Mouse (Mus musculus) forebrain, embryonic 16.5 days (tissue): ENCODE measurements around the gene Arhgap40. TPM values are rescaled to one million over a fixed set of nuclear protein-coding genes. Genes with fewer than 3 reads are reported as not detected.

Experiments
- ATAC-seq: fragments of 200-750 bp; cut with Nextera tagmentation; 2 replicates; pipeline ENCODE4 v1.8.0; 2017; ENCODE audit warnings: mild to moderate bottlenecking, moderate library complexity
- H3K27ac ChIP-seq: fragments of 300-500 bp; sonication (generic); 2 replicates; pipeline ENCODE4 v1.5.1; 2014; ENCODE audit warnings: low read length, control low read depth
- H3K27me3 ChIP-seq: fragments of 300-500 bp; sonication (generic); replicated peaks from 2 replicates; pipeline ENCODE4 v1.6.1; 2014; ENCODE audit warnings: low read length; ENCODE audit not compliant: control insufficient read depth, insufficient read depth
- H3K36me3 ChIP-seq: fragments of 300-500 bp; sonication (generic); 2 replicates; pipeline ENCODE4 v1.6.1; 2014; ENCODE audit not compliant: control insufficient read depth, insufficient read depth
- H3K4me1 ChIP-seq: fragments of 300-500 bp; sonication (generic); replicated peaks from 2 replicates; pipeline ENCODE4 v1.6.1; 2014; ENCODE audit warnings: low read length; ENCODE audit not compliant: control insufficient read depth, insufficient read depth
- H3K4me2 ChIP-seq: fragments of 300-500 bp; sonication (generic); 2 replicates; pipeline ENCODE4 v1.6.1; 2014; ENCODE audit warnings: mild to moderate bottlenecking, low read length, control low read depth
- H3K4me3 ChIP-seq: fragments of 300-500 bp; sonication (generic); replicated peaks from 2 replicates; pipeline ENCODE4 v1.5.1; 2014; ENCODE audit warnings: mild to moderate bottlenecking, low read length, control low read depth
- H3K9ac ChIP-seq: fragments of 300-500 bp; sonication (generic); replicated peaks from 2 replicates; pipeline ENCODE4 v1.6.1; 2014; ENCODE audit warnings: low read depth, low read length, control low read depth
- H3K9me3 ChIP-seq: fragments of 300-500 bp; sonication (generic); 2 replicates; pipeline ENCODE4 v1.6.1; 2016; ENCODE audit warnings: low read length; ENCODE audit not compliant: control insufficient read depth
- WGBS: fragments of 180-500 bp; shearing (Covaris S2); extraction: QIAGEN DNeasy Blood & Tissue Kit; methylation state at CpG from one replicate; pipeline ENCODE4 v1.1.7; 2014; 5-methylcytosine and 5-hydroxymethylcytosine counted together
- polyA plus RNA-seq: library from polyadenylated mRNA; unstranded; fragments of >200 nt; fragmentation: Nextera tagmentation; extraction: Ambion mirVana; gene quantifications from 2 replicates; pipeline ENCODE4 v1.2.1, GENCODE M21; 2015

Gene Arhgap40
- 0.94 TPM in 1 of 2 replicates, not detected in the other for polyA plus RNA-seq

- Histone ChIP-seq H3K4me2 (no peak within 1 kb of the TSS), H3K27ac (no peak within 1 kb of the TSS), H3K36me3 (no peaks in the 10 kb centered on the region), H3K27me3 (no peaks in the 10 kb centered on the region), H3K4me1 (no peaks in the 10 kb centered on the region), H3K9ac (no peak within 1 kb of the TSS), H3K9me3 (no peaks in the 10 kb centered on the region), H3K4me3 (no peak within 1 kb of the TSS)
- WGBS: 88% methylated on average over 10 of the region's 10 CpGs
- ATAC-seq: no peak
Observed at GRCm38 (mm10) chr2:158512528-158512927, at the start of gene Arhgap40. Gene Arhgap40 (plus strand): TSS chr2:158512796.

- H3K36me3 ChIP-seq: peaks cover 13% of the 10 kb centered on the region
- H3K4me2 ChIP-seq: no peak overlapping the region
- ATAC-seq: no peak
- H3K27me3 ChIP-seq: no peaks in the 10 kb centered on the region
- WGBS: 82% methylated on average over 1 of the region's 1 CpGs
- no peak overlapping the region for H3K9ac ChIP-seq
- H3K4me3 ChIP-seq: no peak overlapping the region
- no peaks in the 10 kb centered on the region for H3K9me3 ChIP-seq
- H3K4me1 ChIP-seq: no peaks in the 10 kb centered on the region
- H3K27ac ChIP-seq: no peak overlapping the region
Observed at GRCm38 (mm10) chr2:158474159-158474558, 38.4 kb upstream of the Arhgap40 start.

- Histone ChIP-seq H3K9ac (no peak overlapping the region), H3K4me1 (no peaks in the 10 kb centered on the region), H3K4me2 (no peak overlapping the region), H3K36me3 (peaks cover 21% of the 10 kb centered on the region), H3K27ac (no peak overlapping the region), H3K9me3 (no peaks in the 10 kb centered on the region), H3K27me3 (no peaks in the 10 kb centered on the region), H3K4me3 (no peak overlapping the region)
- ATAC-seq: no peak
- WGBS: 77% methylated on average over 3 of the region's 3 CpGs
Observed at GRCm38 (mm10) chr2:158477640-158478039, 35.0 kb upstream of the Arhgap40 start.

GRCm38 (mm10) chr2:158498457-158498856, 14.1 kb upstream of the Arhgap40 start:
- no peak overlapping the region for H3K9ac ChIP-seq
- H3K27ac ChIP-seq: no peak overlapping the region
- whole genome bisulfite sequencing: 90% methylated on average over 5 of the region's 5 CpGs
- H3K4me2 ChIP-seq: no peak overlapping the region
- no peaks in the 10 kb centered on the region for H3K27me3 ChIP-seq
- H3K9me3 ChIP-seq: no peaks in the 10 kb centered on the region
- no peaks in the 10 kb centered on the region for H3K4me1 ChIP-seq
- no peak overlapping the region for H3K4me3 ChIP-seq
- no peak for ATAC-seq
- peaks cover 5% of the 10 kb centered on the region for H3K36me3 ChIP-seq

GRCm38 (mm10) chr2:158501836-158502812, 10.5 kb upstream of the Arhgap40 start, which contains the start of gene Adig:
Gene Adig (plus strand): TSS chr2:158502612.
- H3K4me1 ChIP-seq: no peaks in the 10 kb centered on the region
- WGBS: 83% methylated on average over 11 of the region's 11 CpGs
- H3K27ac ChIP-seq: no peak within 1 kb of the TSS
- no peaks in the 10 kb centered on the region for H3K9me3 ChIP-seq
- H3K27me3 ChIP-seq: no peaks in the 10 kb centered on the region
- H3K4me3 ChIP-seq: no peak within 1 kb of the TSS
- H3K9ac ChIP-seq: no peak within 1 kb of the TSS
- no peak within 1 kb of the TSS for H3K4me2 ChIP-seq
- ATAC-seq: no peak
- H3K36me3 ChIP-seq: no peaks in the 10 kb centered on the region; the same call in 1 of the 2 replicates

- Histone ChIP-seq H3K4me1 (no peaks in the 10 kb centered on the region), H3K9ac (no peak overlapping the region), H3K9me3 (no peaks in the 10 kb centered on the region), H3K4me2 (no peak overlapping the region), H3K4me3 (no peak overlapping the region), H3K27ac (no peak overlapping the region), H3K36me3 (no peaks in the 10 kb centered on the region; the same call in 1 of the 2 replicates), H3K27me3 (no peaks in the 10 kb centered on the region)
- no peak for ATAC-seq
- WGBS: 87% methylated on average over 7 of the region's 7 CpGs
Observed at GRCm38 (mm10) chr2:158503226-158503625, 9.4 kb upstream of the Arhgap40 start.

- ATAC-seq: no peak
- WGBS: 69% methylated on average over 4 of the region's 4 CpGs
- no peaks in the 10 kb centered on the region for H3K9me3 ChIP-seq
- no peaks in the 10 kb centered on the region for H3K27me3 ChIP-seq
- no peak overlapping the region for H3K9ac ChIP-seq
- no peaks in the 10 kb centered on the region for H3K4me1 ChIP-seq
- no peak overlapping the region for H3K4me2 ChIP-seq
- no peaks in the 10 kb centered on the region; the same call in 1 of the 2 replicates for H3K36me3 ChIP-seq
- no peak overlapping the region for H3K27ac ChIP-seq
- H3K4me3 ChIP-seq: no peak overlapping the region
Observed at GRCm38 (mm10) chr2:158503671-158504070, 8.9 kb upstream of the Arhgap40 start.

- 82% methylated on average over 5 of the region's 5 CpGs for WGBS
- H3K4me3 ChIP-seq: no peak overlapping the region
- H3K36me3 ChIP-seq: no peaks in the 10 kb centered on the region
- no peak overlapping the region for H3K27ac ChIP-seq
- H3K4me1 ChIP-seq: no peaks in the 10 kb centered on the region
- no peaks in the 10 kb centered on the region for H3K9me3 ChIP-seq
- no peak overlapping the region for H3K4me2 ChIP-seq
- no peak for ATAC-seq
- no peak overlapping the region for H3K9ac ChIP-seq
- H3K27me3 ChIP-seq: no peaks in the 10 kb centered on the region
Observed at GRCm38 (mm10) chr2:158506475-158506874, 6.1 kb upstream of the Arhgap40 start.

- Histone ChIP-seq H3K27me3 (no peaks in the 10 kb centered on the region), H3K9me3 (no peaks in the 10 kb centered on the region), H3K9ac (no peak overlapping the region), H3K4me2 (no peak overlapping the region), H3K4me1 (no peaks in the 10 kb centered on the region), H3K27ac (no peak overlapping the region), H3K36me3 (no peaks in the 10 kb centered on the region), H3K4me3 (no peak overlapping the region)
- no peak for ATAC-seq
- 94% methylated on average over 10 of the region's 10 CpGs for WGBS
Observed at GRCm38 (mm10) chr2:158507046-158507445, 5.5 kb upstream of the Arhgap40 start.
